Mouse (Mus musculus): ENCODE results near the gene Ces1d.

Gene Ces1d

DNA sequence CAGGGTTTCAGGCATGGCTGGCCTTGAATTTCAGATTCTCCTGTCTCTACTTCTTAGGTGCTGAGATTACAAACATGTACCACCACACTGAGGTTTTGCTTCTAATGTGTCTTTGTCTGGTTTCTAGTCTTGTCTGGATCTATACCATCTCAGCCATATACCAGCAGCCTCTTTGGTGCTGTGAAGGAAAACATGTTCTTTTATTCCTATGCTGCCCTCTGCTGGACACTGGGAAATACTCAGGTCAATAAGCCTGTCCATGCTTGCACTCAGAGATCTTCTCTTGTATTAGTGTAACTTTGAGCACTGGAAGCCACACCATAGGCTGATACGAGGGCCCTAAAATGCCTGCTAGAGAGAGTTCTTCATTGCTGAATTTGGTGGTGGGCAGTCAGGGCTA is 56.9 kb downstream of the Ces1d start:
- in situ Hi-C loops (cut with MseI, MboI) = no loop called here

DNA sequence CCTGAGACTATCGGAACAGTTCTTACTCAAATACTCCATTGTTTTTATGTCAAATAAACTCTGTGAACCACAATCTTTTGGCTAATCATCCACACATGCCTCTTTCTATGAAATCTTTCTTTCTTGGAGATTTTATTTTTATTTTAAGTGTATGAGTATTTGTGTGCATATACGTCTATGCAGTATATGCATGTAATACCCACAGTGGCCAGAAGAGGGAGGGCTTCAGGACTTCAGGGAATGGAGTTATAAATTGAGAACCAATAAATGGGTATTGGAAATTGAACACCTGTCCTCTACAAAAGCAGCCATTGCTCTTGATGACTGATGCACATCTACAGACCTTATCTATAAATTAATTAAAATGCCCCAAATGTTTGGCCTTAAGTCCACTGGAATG is 65.4 kb downstream of the Ces1d start:
- in situ Hi-C loops (cut with MseI, MboI) = no loop called here

GRCm38 (mm10) chr8:93131233-93131980 is 66.2 kb downstream of the Ces1d start, which contains the start of gene Ces1c:
Gene Ces1c (minus strand): TSS chr8:93131283.
- in situ Hi-C loops (cut with MseI, MboI) = no loop called here

- in situ Hi-C loops (cut with MseI, MboI) = no loop called here
Measured at GRCm38 (mm10) chr8:93126476-93126875, 71.2 kb downstream of the Ces1d start.

- in situ Hi-C loops (cut with MseI, MboI) = no loop called here
Measured at GRCm38 (mm10) chr8:93122005-93122404, 75.6 kb downstream of the Ces1d start.

Measured in mouse trophoblast stem cell (cell line).